Mouse (Mus musculus) spleen, adult 2 months (tissue): Measurements from ENCODE around the gene Snap47.

Experiments
- CTCF ChIP-seq: fragments of 200-500 bp; IDR thresholded peaks from 2 replicates; pipeline ENCODE4 v1.5.1; 2011; ENCODE audit warnings: mild to moderate bottlenecking, inconsistent platforms; ENCODE audit not compliant: insufficient read depth, insufficient read length, insufficient replicate concordance; ENCODE audit errors: extremely low read depth
- POLR2A ChIP-seq: fragments of 200-500 bp; IDR thresholded peaks from 2 replicates; pipeline ENCODE4 v1.6.1; 2011; ENCODE audit warnings: low read depth, low read length, inconsistent platforms

DNA sequence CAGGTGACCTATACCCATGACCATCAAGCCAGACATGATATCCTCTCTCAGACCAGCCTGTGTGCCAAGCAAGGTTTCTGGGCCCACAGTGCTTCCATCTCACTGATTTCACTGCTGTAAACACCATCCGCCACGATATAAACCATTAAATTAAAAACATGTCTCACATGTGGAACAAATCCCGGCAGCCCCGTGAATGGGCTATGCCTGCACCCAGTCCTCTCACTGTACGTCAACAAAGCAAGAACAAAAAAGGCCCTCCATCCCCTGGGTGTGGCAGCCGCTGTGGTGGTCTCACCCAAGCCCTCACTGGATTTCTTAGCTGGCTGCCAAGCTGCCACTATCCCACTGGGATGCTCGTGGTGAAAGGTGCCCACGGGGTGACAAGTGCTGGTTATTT is 51.2 kb downstream of the Snap47 start:
- TF ChIP-seq POLR2A (no peak), CTCF (no peak)
